Mouse (Mus musculus) cerebellum, postnatal 14 days (tissue): ENCODE measurements around the gene Tnfrsf13c.
A peak's percentile ranks its signal among the peaks of the same experiment; 100 is the strongest.

Experiments used
- DNase-seq, 2 experiments: peaks; one replicate each; pipeline ENCODE4 v3.0.0; 2021; ENCODE audit warnings: mixed read lengths in 2 of 2

Gene Tnfrsf13c

DNA sequence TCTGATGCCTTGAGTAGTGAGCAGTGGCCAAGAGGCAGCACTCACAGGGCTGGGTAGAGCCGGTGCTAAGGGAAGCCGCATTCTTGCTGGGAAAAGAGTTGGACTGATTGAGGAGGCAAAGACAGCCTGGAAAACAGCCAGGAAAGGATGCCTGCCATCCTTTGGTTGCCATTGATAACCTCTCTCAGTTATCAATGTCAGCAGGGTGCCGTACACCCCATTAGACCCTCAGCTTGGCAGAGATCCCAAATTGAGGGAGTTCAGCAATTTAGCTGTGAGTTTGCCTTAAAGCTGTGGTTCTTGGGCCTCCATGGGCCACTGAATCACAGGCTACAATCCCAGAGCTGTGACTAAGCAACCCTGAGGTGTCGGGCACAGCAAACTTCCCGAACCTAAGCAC is 43.0 kb downstream of the Tnfrsf13c start:
- DNase-seq = no peak

DNA sequence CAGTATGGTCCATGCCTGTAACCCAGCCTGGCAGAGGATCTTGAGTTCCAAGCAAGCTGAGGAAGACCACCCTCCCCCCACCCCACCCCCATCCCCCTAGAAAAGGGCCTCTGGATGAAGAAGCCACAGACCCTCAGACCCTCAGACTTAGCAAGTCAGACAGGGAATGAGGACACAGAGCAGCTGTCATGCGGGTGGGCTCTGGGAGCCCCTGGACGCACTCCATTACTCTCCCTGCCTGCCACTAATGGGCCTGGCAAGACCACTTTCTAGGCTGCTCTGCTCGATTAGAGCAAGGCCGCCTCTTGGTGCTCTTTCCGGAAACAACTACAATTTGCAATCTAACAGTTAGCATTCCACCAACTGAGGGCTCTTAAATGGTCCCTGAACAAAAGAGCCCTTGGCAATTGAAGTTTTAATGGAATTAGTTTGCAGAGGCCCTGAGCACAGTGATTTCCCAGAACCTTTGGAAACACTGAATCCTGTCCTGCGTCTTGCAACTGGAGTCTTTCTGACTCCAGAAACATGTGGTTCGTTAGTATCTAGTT is 46.4 kb downstream of the Tnfrsf13c start:
- no peak for DNase-seq

DNA sequence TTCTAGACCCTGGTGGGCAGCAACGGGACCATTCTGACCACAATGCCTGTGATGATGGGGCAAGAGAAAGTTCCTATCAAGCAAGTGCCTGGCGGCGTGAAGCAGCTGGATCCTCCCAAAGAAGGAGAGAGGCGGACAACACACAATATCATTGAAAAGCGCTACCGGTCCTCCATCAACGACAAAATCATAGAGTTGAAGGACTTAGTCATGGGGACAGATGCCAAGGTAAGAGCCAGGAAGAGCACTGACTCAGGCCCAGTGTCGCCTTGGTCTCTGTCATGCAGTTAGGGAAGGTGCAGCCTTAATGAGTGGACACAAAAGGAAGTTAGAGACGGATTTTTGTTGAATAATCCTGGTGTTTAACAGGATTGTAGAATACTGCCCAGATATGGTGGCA is 49.1 kb downstream of the Tnfrsf13c start:
- no peak for DNase-seq

DNA sequence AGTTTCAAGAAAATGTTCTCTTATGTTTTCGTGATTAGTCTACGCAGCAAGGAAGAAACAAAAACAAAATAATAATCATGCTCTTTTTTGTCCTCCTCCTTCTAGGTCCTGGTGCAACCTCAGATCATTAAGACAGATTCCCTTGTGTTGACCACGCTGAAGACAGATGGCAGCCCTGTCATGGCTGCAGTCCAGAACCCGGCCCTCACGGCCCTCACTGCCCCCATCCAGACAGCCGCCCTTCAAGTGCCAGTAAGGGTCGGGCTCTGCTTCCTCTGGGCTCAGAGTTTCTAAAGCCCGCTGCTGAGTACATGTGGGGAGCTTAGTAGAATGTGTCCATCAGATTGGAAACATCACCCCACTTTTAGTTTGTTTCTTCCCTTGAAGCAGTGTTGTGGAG is 51.5 kb downstream of the Tnfrsf13c start:
- DNase-seq = peak; percentile 90 to 94
